Mouse (Mus musculus): Measurements from ENCODE around the gene Dll3. TPM values are rescaled to one million over a fixed set of nuclear protein-coding genes. Genes with fewer than 3 reads are reported as not detected.
"Not testable (repeated sequence)": the region's sequence is repeated elsewhere in the genome, so short reads cannot be mapped to it uniquely, and the experiment has no call there.

Dll3 gene
- polyA plus RNA-seq, 1 experiment: 30.3 TPM

- no peak for TF ChIP-seq POLR2A (IDR thresholded peaks at IDR 0.05; ENCODE audit: borderline replicate concordance, extremely low read depth, insufficient read depth, insufficient read length, poor library complexity, severe bottlenecking)
- TF ChIP-seq CTCF (IDR thresholded peaks at IDR 0.05; ENCODE audit: borderline replicate concordance, extremely low read depth, insufficient read depth, insufficient read length): no peak
- DNase-seq (ENCODE audit: low read depth): no peak
Observed at GRCm38 (mm10) chr7:28248957-28249356, 53.1 kb downstream of the Dll3 start.

- DNase-seq (ENCODE audit: low read depth): not testable (repeated sequence)
Observed at GRCm38 (mm10) chr7:28243943-28244342, 58.1 kb downstream of the Dll3 start.

Other genes with a start within 250 kb of the Dll3 start
- 0.20 and 0.22 TPM in 2 replicates for gene Fcgbp, start 231.0 kb downstream of the Dll3 start, polyA plus RNA-seq (2012; rRNA removed)
- 0.04 and 0.05 TPM in 2 replicates for gene 9530053A07Rik, start 172.8 kb downstream of the Dll3 start, polyA plus RNA-seq (2012; rRNA removed)
- gene Fbl, start 132.5 kb downstream of the Dll3 start, polyA plus RNA-seq (2012; rRNA removed): 177 and 202 TPM in 2 replicates
- 40.1 and 43.3 TPM in 2 replicates for gene Dyrk1b, start 122.8 kb downstream of the Dll3 start, polyA plus RNA-seq (2012; rRNA removed)
- 62.0 and 63.2 TPM in 2 replicates for gene Eid2, start 34.4 kb downstream of the Dll3 start, polyA plus RNA-seq (2012; rRNA removed)
- gene Eid2b, start 24.5 kb downstream of the Dll3 start, polyA plus RNA-seq (2012; rRNA removed): 40.9 and 46.6 TPM in 2 replicates
- gene Selenov, start 11.1 kb downstream of the Dll3 start, polyA plus RNA-seq (2012; rRNA removed): 0.50 and 0.81 TPM in 2 replicates
- 105 and 134 TPM in 2 replicates for gene Timm50, start 9.8 kb upstream of the Dll3 start, polyA plus RNA-seq (2012; rRNA removed)
- 103 and 118 TPM in 2 replicates for gene Supt5, start 36.5 kb upstream of the Dll3 start, polyA plus RNA-seq (2012; rRNA removed)
- 1,173 and 1,238 TPM in 2 replicates for gene Rps16, start 48.4 kb upstream of the Dll3 start, polyA plus RNA-seq (2012; rRNA removed)
- gene Plekhg2, start 70.4 kb upstream of the Dll3 start, polyA plus RNA-seq (2012; rRNA removed): 20.2 and 35.0 TPM in 2 replicates
- 4.1 and 4.3 TPM in 2 replicates for gene Zfp36, start 78.0 kb upstream of the Dll3 start, polyA plus RNA-seq (2012; rRNA removed)
- 46.5 and 57.7 TPM in 2 replicates for gene Med29, start 90.5 kb upstream of the Dll3 start, polyA plus RNA-seq (2012; rRNA removed)
- gene Paf1, start 90.7 kb upstream of the Dll3 start, polyA plus RNA-seq (2012; rRNA removed): 95.0 and 105 TPM in 2 replicates
- gene Gmfg, start 135.2 kb upstream of the Dll3 start, polyA plus RNA-seq (2012; rRNA removed): 2.8 and 3.3 TPM in 2 replicates
- 61.1 and 87.9 TPM in 2 replicates for gene Lrfn1, start 149.7 kb upstream of the Dll3 start, polyA plus RNA-seq (2012; rRNA removed)
- gene Ifnl2, start 208.2 kb upstream of the Dll3 start, polyA plus RNA-seq (2012; rRNA removed): not detected in 2 replicates
- not detected in 2 replicates for gene Ifnl3, start 220.6 kb upstream of the Dll3 start, polyA plus RNA-seq (2012; rRNA removed)
- not detected in 2 replicates for gene Sycn, start 238.6 kb upstream of the Dll3 start, polyA plus RNA-seq (2012; rRNA removed)
- gene Nccrp1, start 245.0 kb upstream of the Dll3 start, polyA plus RNA-seq (2012; rRNA removed): 0.08 and 0.11 TPM in 2 replicates

Measured in brain, embryonic 14.5 days (tissue).